Mouse (Mus musculus) lung, adult 2 months (tissue): ENCODE data around the gene Tsc22d1.

Experiments used
- CTCF ChIP-seq: fragments of 200-500 bp; IDR thresholded peaks from 2 replicates; pipeline ENCODE4 v1.5.1; 2011; ENCODE audit warnings: mild to moderate bottlenecking, low read length, control low read depth; ENCODE audit not compliant: insufficient read depth
- POLR2A ChIP-seq: fragments of 200-500 bp; IDR thresholded peaks from 2 replicates; pipeline ENCODE4 v1.6.1; 2011; ENCODE audit warnings: low read depth, mild to moderate bottlenecking, control low read depth, low read length, borderline replicate concordance; ENCODE audit errors: extremely low read depth

- TF ChIP-seq POLR2A (no peak), CTCF (peak; percentile 36; the same call in 1 of the 2 replicates)
These were observed 58.6 kb downstream of the Tsc22d1 start for GRCm38 (mm10) chr14:76473404-76473803.
